Mouse (Mus musculus) liver, adult 2 months (tissue): ENCODE data around the gene Cd180. TPM values are rescaled to one million over a fixed set of nuclear protein-coding genes. Genes with fewer than 3 reads are reported as not detected.
"Not testable (repeated sequence)": the region's sequence is repeated elsewhere in the genome, so short reads cannot be mapped to it uniquely, and the experiment has no call there.

Experiments
- DNase-seq: peaks from one replicate; pipeline ENCODE4 v3.0.0-alpha.2; 2011; ENCODE audit warnings: low read depth, low spot score; ENCODE audit errors: extremely low read depth
- H3K27ac ChIP-seq: fragments of 200-500 bp; replicated peaks from 2 replicates; pipeline ENCODE4 v1.5.1; 2012; ENCODE audit warnings: low read depth, mild to moderate bottlenecking, control low read depth, inconsistent platforms, low read length; ENCODE audit not compliant: insufficient read depth
- H3K27me3 ChIP-seq: fragments of 200-500 bp; 2 replicates; pipeline ENCODE4 v1.6.1; 2012; ENCODE audit warnings: mild to moderate bottlenecking, moderate library complexity, low read length, inconsistent platforms; ENCODE audit not compliant: control insufficient read depth, insufficient read depth
- H3K36me3 ChIP-seq: fragments of 200-500 bp; 2 replicates; pipeline ENCODE4 v1.6.1; 2012; ENCODE audit warnings: low read length, inconsistent platforms; ENCODE audit not compliant: control insufficient read depth, insufficient read depth
- H3K4me1 ChIP-seq: fragments of 200-500 bp; 2 replicates; pipeline ENCODE4 v1.6.1; 2011; ENCODE audit warnings: low read length; ENCODE audit not compliant: control insufficient read depth, insufficient read depth
- H3K4me3 ChIP-seq: fragments of 200-500 bp; 2 replicates; pipeline ENCODE4 v1.5.1; 2011; ENCODE audit warnings: low read depth, mild to moderate bottlenecking, control low read depth, low read length, moderate library complexity; ENCODE audit not compliant: insufficient read depth
- H3K79me2 ChIP-seq: fragments of 200-500 bp; 2 replicates; pipeline ENCODE4 v1.6.1; 2012; ENCODE audit warnings: inconsistent platforms, mild to moderate bottlenecking, low read length, moderate library complexity; ENCODE audit not compliant: control insufficient read depth, insufficient read depth
- H3K9ac ChIP-seq: fragments of 200-500 bp; 2 replicates; pipeline ENCODE4 v1.6.1; 2012; ENCODE audit warnings: low read depth, mild to moderate bottlenecking, control low read depth, inconsistent platforms, low read length
- CTCF ChIP-seq: fragments of 200-500 bp; IDR thresholded peaks from 2 replicates; pipeline ENCODE4 v1.5.1; 2011; ENCODE audit warnings: low read depth, low read length, control low read depth
- POLR2A ChIP-seq: fragments of 200-500 bp; IDR thresholded peaks from 2 replicates; pipeline ENCODE4 v1.6.1; 2011; ENCODE audit warnings: low read length, control low read depth; ENCODE audit not compliant: insufficient read depth; ENCODE audit errors: extremely low read depth
- WGBS: fragments of 180-500 bp; shearing (Covaris S2); methylation state at CpG from one replicate; pipeline ENCODE4 v1.1.7; 2018; 5-methylcytosine and 5-hydroxymethylcytosine counted together
- polyA plus RNA-seq: library from polyadenylated mRNA; depleted of rRNA; stranded (reverse); fragments of >200 nt; gene quantifications from 2 replicates; pipeline ENCODE4 v1.2.3, GENCODE M21; 2012
- total RNA-seq: library from RNA; depleted of rRNA; stranded (reverse); fragments of >200 nt; gene quantifications from 2 replicates; pipeline ENCODE4 v1.2.3, GENCODE M21; 2014

The Cd180 gene
- total and polyA plus RNA-seq, 2 experiments = 1.6 to 2.1 TPM

DNA sequence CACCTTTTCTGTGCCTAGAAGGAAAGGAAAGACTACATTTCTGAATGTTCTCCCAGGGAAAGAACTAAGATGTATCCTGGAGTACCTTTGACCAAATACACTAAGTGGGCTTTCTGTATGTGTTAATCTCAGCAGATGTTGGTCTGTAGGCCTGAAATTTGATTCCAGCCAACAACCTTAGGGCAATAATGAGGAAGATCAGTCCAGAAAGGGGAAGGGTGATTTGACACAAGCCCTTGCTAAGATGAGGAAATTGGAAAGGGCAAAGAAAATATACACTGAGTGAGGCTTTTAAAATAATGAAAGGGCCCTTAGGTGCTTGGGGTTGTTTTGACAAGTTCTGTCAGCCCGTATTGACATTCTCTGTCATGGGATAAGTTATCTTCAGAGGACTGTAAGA is 23.6 kb downstream of the Cd180 start:
- no peak overlapping the region for H3K27ac ChIP-seq
- H3K4me3 ChIP-seq = no peak overlapping the region
- TF ChIP-seq CTCF = no peak
- no peak for TF ChIP-seq POLR2A
- DNase-seq = peak; percentile 18
- H3K79me2 ChIP-seq = no peaks in the 10 kb centered on the region
- H3K9ac ChIP-seq = no peak overlapping the region
- 70% methylated on average over 1 of the region's 1 CpGs for WGBS
- no peaks in the 10 kb centered on the region for H3K4me1 ChIP-seq
- H3K36me3 ChIP-seq = no peaks in the 10 kb centered on the region
- no peaks in the 10 kb centered on the region for H3K27me3 ChIP-seq

- H3K9ac ChIP-seq = no peak overlapping the region
- no peak overlapping the region for H3K4me3 ChIP-seq
- no peak overlapping the region for H3K27ac ChIP-seq
- no peaks in the 10 kb centered on the region for H3K79me2 ChIP-seq
- no peak for TF ChIP-seq CTCF
- H3K4me1 ChIP-seq = no peaks in the 10 kb centered on the region
- no peaks in the 10 kb centered on the region for H3K27me3 ChIP-seq
- DNase-seq = no peak
- no peaks in the 10 kb centered on the region for H3K36me3 ChIP-seq
These were observed 32.1 kb downstream of the Cd180 start for GRCm38 (mm10) chr13:102725416-102725815.

- WGBS = 87% methylated on average over 2 of the region's 2 CpGs
- Histone ChIP-seq H3K9ac (no peak overlapping the region), H3K27me3 (no peaks in the 10 kb centered on the region), H3K4me3 (no peak overlapping the region), H3K4me1 (no peaks in the 10 kb centered on the region), H3K36me3 (no peaks in the 10 kb centered on the region), H3K27ac (no peak overlapping the region), H3K79me2 (no peaks in the 10 kb centered on the region)
- DNase-seq = no peak
- TF ChIP-seq CTCF (no peak), POLR2A (no peak)
These were observed 32.5 kb downstream of the Cd180 start for GRCm38 (mm10) chr13:102725906-102726305.

DNA sequence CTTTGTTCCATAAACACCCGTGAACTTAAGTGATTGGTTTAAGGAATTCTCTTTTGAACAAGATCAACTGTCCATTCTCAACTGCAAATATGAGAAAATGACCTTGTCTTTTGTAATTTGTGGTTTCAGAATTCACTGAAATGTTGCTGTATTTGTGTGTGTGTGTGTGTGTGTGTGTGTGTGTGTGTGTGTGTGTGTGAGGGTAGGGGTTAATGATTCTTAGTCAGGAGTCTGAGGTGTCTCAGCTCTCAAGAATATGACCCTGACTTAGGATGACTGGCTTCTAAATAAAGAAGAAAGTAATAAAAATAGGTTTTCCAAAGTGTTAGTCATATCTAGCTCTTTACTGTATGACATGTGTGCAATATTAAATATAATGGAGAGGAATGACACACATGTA is 33.5 kb downstream of the Cd180 start:
- Histone ChIP-seq H3K4me3 (no peak overlapping the region), H3K36me3 (no peaks in the 10 kb centered on the region), H3K79me2 (no peaks in the 10 kb centered on the region), H3K4me1 (no peaks in the 10 kb centered on the region), H3K27ac (no peak overlapping the region), H3K9ac (no peak overlapping the region), H3K27me3 (no peaks in the 10 kb centered on the region)
- no peak for TF ChIP-seq POLR2A
- TF ChIP-seq CTCF = no peak
- 91% methylated on average over 1 of the region's 1 CpGs for WGBS
- DNase-seq = no peak

DNA sequence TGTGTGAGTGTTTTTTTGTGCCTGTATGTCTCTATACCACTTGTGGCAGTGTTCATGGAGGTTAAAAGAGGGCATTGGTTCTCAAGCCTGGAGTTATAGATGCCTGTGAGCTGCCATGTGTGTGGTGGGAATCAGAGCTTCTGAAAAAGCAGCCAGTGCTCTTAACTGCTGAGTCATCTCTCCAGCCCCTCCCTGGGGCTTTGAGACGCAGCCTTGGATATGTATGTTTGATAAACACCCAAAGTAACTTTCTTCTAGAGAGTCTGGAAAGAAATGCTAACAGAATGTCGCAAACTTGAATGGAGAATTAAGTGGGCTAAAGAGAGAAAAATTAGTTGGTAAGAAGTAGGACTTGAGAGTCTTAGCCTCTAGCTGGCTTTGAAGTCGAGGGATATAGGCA is 34.7 kb downstream of the Cd180 start:
- no peak overlapping the region for H3K27ac ChIP-seq
- DNase-seq = no peak
- WGBS = 91% methylated on average over 3 of the region's 3 CpGs
- no peak overlapping the region for H3K4me3 ChIP-seq
- no peaks in the 10 kb centered on the region for H3K4me1 ChIP-seq
- H3K36me3 ChIP-seq = no peaks in the 10 kb centered on the region
- H3K27me3 ChIP-seq = no peaks in the 10 kb centered on the region
- TF ChIP-seq CTCF (no peak), POLR2A (no peak)
- H3K79me2 ChIP-seq = no peaks in the 10 kb centered on the region
- H3K9ac ChIP-seq = no peak overlapping the region

GRCm38 (mm10) chr13:102728951-102729350 is 35.6 kb downstream of the Cd180 start:
- 91% methylated on average over 7 of the region's 7 CpGs for whole genome bisulfite sequencing
- not testable (repeated sequence) for DNase-seq, H3K9ac ChIP-seq, H3K27ac ChIP-seq, H3K79me2 ChIP-seq, H3K36me3 ChIP-seq, H3K27me3 ChIP-seq, H3K4me1 ChIP-seq, H3K4me3 ChIP-seq

DNA sequence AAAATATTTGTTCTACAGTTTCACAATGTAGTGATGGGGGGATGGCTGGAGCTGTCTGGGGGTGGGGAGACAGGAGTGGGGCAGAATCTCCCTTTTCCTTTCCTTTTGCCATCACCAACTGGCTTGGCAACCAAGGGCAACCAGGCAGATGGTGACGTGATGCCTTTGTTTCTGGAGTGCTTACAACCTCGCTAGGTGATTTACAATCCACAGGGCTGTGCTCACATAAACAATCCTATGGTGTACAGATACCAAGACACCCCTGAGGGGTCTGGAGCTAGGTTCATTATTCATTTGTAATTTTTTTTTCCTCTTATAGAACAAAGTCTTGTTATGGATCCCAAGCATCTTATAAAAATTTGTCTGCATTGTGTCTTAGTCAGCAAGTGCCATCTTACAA is 39.7 kb downstream of the Cd180 start:
- Histone ChIP-seq H3K79me2 (no peaks in the 10 kb centered on the region), H3K4me1 (no peaks in the 10 kb centered on the region), H3K27ac (no peak overlapping the region), H3K27me3 (no peaks in the 10 kb centered on the region), H3K36me3 (peaks cover 6% of the 10 kb centered on the region), H3K4me3 (no peak overlapping the region), H3K9ac (no peak overlapping the region)
- WGBS = 96% methylated on average over 2 of the region's 2 CpGs
- TF ChIP-seq POLR2A (no peak), CTCF (no peak)
- no peak for DNase-seq
